Mouse (Mus musculus): Measurements from ENCODE around the gene Uimc1. TPM values are rescaled to one million over a fixed set of nuclear protein-coding genes. Genes with fewer than 3 reads are reported as not detected.

The Uimc1 gene
- polyA plus RNA-seq, 1 experiment = 33.2 TPM

DNA sequence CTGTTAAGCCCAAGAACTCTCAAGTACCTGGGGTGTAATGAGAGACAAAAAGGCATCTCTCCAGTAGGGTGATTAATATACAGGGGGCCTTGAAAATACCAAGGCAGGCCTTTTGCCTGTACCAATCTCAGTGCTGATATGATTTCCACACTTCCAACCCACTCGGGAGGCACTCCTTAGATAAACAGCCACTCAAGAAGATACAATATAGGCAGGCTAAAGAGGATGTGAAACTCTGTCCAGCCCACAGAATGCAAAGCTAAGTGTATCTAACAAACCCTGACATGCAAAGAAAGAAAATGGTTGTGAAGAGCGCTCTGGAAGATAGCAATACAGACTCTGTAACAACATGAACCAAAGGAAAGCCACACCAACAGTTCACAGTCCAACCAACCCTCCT, 36.8 kb downstream of the Uimc1 start:
- TF ChIP-seq POLR2A (IDR thresholded peaks at IDR 0.05; ENCODE audit: low read depth, low read length) (no peak), CTCF (IDR thresholded peaks at IDR 0.05; ENCODE audit: borderline replicate concordance, insufficient read depth, low read length) (no peak)
- Histone ChIP-seq H3K4me1 (ENCODE audit: control insufficient read depth, insufficient read depth, low read length) (no peaks in the 10 kb centered on the region), H3K4me3 (ENCODE audit: insufficient read depth, low read length) (no peak overlapping the region), H3K27ac (ENCODE audit: insufficient read depth, low read length) (no peak overlapping the region)

DNA sequence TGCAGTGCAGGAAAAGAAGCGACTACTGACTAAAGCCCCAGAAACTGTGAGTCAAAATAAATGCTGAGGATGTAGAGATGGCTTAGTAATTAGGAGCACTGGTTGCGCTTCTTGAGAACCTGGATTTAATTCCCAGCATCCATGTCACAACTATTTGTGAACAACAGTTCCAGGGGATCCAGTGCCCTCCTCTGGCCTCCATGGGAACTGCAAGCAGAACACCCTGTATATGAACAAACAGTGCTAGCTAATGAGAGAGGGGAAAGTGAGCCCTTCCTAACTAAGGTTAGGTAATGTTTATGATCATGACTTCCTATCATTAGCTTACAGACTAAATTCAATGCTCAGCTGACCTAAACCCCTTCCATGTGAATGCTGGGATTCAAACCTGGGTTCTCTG, 42.1 kb downstream of the Uimc1 start:
- no peak overlapping the region for H3K27ac ChIP-seq (ENCODE audit: insufficient read depth, low read length)
- TF ChIP-seq CTCF (IDR thresholded peaks at IDR 0.05; ENCODE audit: borderline replicate concordance, insufficient read depth, low read length) = no peak
- no peak for TF ChIP-seq POLR2A (IDR thresholded peaks at IDR 0.05; ENCODE audit: low read depth, low read length)
- no peak overlapping the region for H3K4me3 ChIP-seq (ENCODE audit: insufficient read depth, low read length)
- H3K4me1 ChIP-seq (ENCODE audit: control insufficient read depth, insufficient read depth, low read length) = no peaks in the 10 kb centered on the region

GRCm38 (mm10) chr13:55047706-55048105, 52.4 kb downstream of the Uimc1 start:
- TF ChIP-seq CTCF (IDR thresholded peaks at IDR 0.05; ENCODE audit: borderline replicate concordance, insufficient read depth, low read length) (no peak), POLR2A (IDR thresholded peaks at IDR 0.05; ENCODE audit: low read depth, low read length) (no peak)
- Histone ChIP-seq H3K27ac (ENCODE audit: insufficient read depth, low read length) (no peak overlapping the region), H3K4me1 (ENCODE audit: control insufficient read depth, insufficient read depth, low read length) (no peaks in the 10 kb centered on the region), H3K4me3 (ENCODE audit: insufficient read depth, low read length) (no peak overlapping the region)

GRCm38 (mm10) chr13:55040016-55040415, 60.1 kb downstream of the Uimc1 start:
- Histone ChIP-seq H3K4me1 (ENCODE audit: control insufficient read depth, insufficient read depth, low read length) (no peaks in the 10 kb centered on the region), H3K4me3 (ENCODE audit: insufficient read depth, low read length) (no peak overlapping the region), H3K27ac (ENCODE audit: insufficient read depth, low read length) (no peak overlapping the region)
- no peak for TF ChIP-seq POLR2A (IDR thresholded peaks at IDR 0.05; ENCODE audit: low read depth, low read length)
- no peak for TF ChIP-seq CTCF (IDR thresholded peaks at IDR 0.05; ENCODE audit: borderline replicate concordance, insufficient read depth, low read length)

DNA sequence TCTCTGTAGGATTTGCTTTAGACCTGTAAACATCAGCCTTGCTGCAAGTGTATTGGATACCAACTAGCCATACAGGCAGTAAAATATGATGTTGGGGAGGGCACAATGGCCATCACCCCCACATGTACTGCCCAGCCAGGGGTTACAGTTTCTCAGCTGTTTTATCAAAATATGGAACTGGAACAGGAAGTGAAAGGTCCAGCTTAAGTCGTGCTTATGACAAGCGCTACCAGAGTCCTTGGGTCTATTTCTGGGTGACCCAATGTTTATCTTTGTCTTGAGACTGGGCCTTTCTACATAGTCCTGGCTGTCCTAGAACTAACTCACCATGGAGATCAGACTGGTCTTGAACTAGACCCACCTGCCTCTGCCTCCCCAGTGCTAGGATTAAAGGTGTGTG, 75.9 kb downstream of the Uimc1 start:
- H3K4me3 ChIP-seq (ENCODE audit: insufficient read depth, low read length) = no peak overlapping the region
- no peaks in the 10 kb centered on the region for H3K4me1 ChIP-seq (ENCODE audit: control insufficient read depth, insufficient read depth, low read length)
- no peak overlapping the region for H3K27ac ChIP-seq (ENCODE audit: insufficient read depth, low read length)
- TF ChIP-seq POLR2A (IDR thresholded peaks at IDR 0.05; ENCODE audit: low read depth, low read length) = no peak
- TF ChIP-seq CTCF (IDR thresholded peaks at IDR 0.05; ENCODE audit: borderline replicate concordance, insufficient read depth, low read length) = no peak

GRCm38 (mm10) chr13:55022715-55023114, 77.4 kb downstream of the Uimc1 start:
- H3K27ac ChIP-seq (ENCODE audit: insufficient read depth, low read length) = no peak overlapping the region
- no peak overlapping the region for H3K4me3 ChIP-seq (ENCODE audit: insufficient read depth, low read length)
- H3K4me1 ChIP-seq (ENCODE audit: control insufficient read depth, insufficient read depth, low read length) = no peaks in the 10 kb centered on the region
- TF ChIP-seq POLR2A (IDR thresholded peaks at IDR 0.05; ENCODE audit: low read depth, low read length) = no peak
- no peak for TF ChIP-seq CTCF (IDR thresholded peaks at IDR 0.05; ENCODE audit: borderline replicate concordance, insufficient read depth, low read length)

DNA sequence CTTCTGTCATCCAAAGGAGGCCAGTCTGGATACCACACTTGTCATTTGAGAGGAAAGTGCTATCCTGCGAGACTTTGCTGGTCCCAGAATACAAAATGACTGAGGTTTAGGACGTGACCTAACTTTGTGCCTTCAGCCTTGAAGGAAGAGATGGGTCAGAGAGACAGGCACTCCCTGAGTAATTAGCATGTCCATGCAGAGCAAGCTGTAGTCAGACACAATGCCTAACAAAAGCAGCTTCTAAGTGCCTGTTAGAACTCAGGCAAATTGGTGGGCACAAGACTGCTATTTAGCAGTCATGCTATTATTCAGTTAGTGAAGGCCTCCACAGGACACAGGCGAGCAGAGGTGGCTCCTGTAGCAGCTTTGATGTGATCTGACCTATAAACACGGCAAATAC, 77.8 kb downstream of the Uimc1 start:
- H3K27ac ChIP-seq (ENCODE audit: insufficient read depth, low read length) = no peak overlapping the region
- TF ChIP-seq POLR2A (IDR thresholded peaks at IDR 0.05; ENCODE audit: low read depth, low read length) (no peak), CTCF (IDR thresholded peaks at IDR 0.05; ENCODE audit: borderline replicate concordance, insufficient read depth, low read length) (no peak)

DNA sequence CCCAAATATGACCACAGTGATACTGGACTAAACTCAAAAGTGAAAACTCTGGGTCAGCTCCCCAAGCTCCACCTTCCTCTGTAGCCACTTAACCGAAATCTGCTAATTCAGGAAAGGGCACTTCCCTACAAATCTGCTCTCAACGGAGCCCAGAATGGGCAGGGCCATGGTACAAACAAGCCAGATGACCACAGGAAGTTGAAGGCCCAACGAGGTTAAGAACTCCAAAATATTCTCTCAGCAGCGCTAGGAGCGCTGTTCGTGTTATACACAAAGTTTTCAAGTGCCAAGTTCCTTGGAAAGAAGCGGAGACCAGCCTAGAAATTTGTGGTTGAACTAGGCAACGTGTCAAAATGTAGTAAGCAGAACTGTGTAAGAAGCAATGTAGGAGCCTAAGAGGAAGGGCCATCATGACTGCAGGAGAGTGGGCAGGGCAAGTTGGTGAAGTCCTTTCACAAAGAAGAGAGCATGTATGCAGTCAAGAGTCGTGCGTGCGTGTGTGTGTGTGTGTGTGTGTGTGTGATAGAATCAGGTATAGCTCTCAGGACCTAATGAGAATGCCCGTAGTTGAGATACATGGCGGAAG, 78.8 kb downstream of the Uimc1 start, which contains the start of gene Hk3:
Hk3 (minus strand) TSS at position 192 of the 586 bp plus-strand sequence.
- no peaks in the 10 kb centered on the region for H3K4me1 ChIP-seq (ENCODE audit: control insufficient read depth, insufficient read depth, low read length)
- no peak within 1 kb of the TSS for H3K4me3 ChIP-seq (ENCODE audit: insufficient read depth, low read length)
- H3K27ac ChIP-seq (ENCODE audit: insufficient read depth, low read length) = no peak within 1 kb of the TSS
- no peak for TF ChIP-seq POLR2A (IDR thresholded peaks at IDR 0.05; ENCODE audit: low read depth, low read length)
- no peak for TF ChIP-seq CTCF (IDR thresholded peaks at IDR 0.05; ENCODE audit: borderline replicate concordance, insufficient read depth, low read length)

More for the DNA sequence above, 77.8 kb downstream of the Uimc1 start:
- Histone ChIP-seq H3K4me1 (ENCODE audit: control insufficient read depth, insufficient read depth, low read length) (no peaks in the 10 kb centered on the region), H3K4me3 (ENCODE audit: insufficient read depth, low read length) (no peak overlapping the region)

DNA sequence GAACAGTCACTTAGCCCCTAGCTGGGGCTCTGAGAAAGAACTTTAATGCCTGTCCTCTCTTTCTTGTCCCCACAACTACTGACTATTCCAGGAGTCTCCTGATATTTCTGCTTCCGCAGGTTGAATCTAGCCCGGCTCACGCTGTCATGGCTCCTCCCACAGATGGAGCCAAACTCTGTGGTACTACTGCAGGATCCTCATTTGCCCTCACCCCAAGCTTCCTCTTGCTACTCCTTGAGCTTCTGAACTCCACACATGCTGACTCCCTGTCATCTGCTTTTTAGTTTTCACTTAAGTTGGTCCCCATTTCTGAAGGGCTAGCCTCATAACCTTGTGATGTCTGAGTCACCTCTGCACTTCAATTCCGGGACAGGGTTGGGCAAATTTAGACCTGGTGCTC, 80.0 kb downstream of the Uimc1 start:
- Histone ChIP-seq H3K4me3 (ENCODE audit: insufficient read depth, low read length) (no peak overlapping the region), H3K27ac (ENCODE audit: insufficient read depth, low read length) (no peak overlapping the region), H3K4me1 (ENCODE audit: control insufficient read depth, insufficient read depth, low read length) (no peaks in the 10 kb centered on the region)
- TF ChIP-seq CTCF (IDR thresholded peaks at IDR 0.05; ENCODE audit: borderline replicate concordance, insufficient read depth, low read length) (no peak), POLR2A (IDR thresholded peaks at IDR 0.05; ENCODE audit: low read depth, low read length) (no peak)

- Histone ChIP-seq H3K4me3 (ENCODE audit: insufficient read depth, low read length) (no peak overlapping the region), H3K4me1 (ENCODE audit: control insufficient read depth, insufficient read depth, low read length) (no peaks in the 10 kb centered on the region), H3K27ac (ENCODE audit: insufficient read depth, low read length) (no peak overlapping the region)
- TF ChIP-seq CTCF (IDR thresholded peaks at IDR 0.05; ENCODE audit: borderline replicate concordance, insufficient read depth, low read length) = no peak
- no peak for TF ChIP-seq POLR2A (IDR thresholded peaks at IDR 0.05; ENCODE audit: low read depth, low read length)
These were observed 80.9 kb downstream of the Uimc1 start for GRCm38 (mm10) chr13:55019181-55019580.
